Mouse (Mus musculus) ES-E14 (cell line): ENCODE data around the gene Cd70. TPM values are rescaled to one million over a fixed set of nuclear protein-coding genes. Genes with fewer than 3 reads are reported as not detected.

Experiments
- DNase-seq: peaks from one replicate; pipeline ENCODE4 v3.0.0-alpha.2; 2013; ENCODE audit warnings: low read depth, low spot score
- H3K27ac ChIP-seq: 2 replicates; pipeline ENCODE4 v1.5.1; 2012; ENCODE audit warnings: low read depth, mild to moderate bottlenecking, low read length, moderate library complexity, mixed read lengths; ENCODE audit not compliant: poor library complexity, insufficient read depth, severe bottlenecking
- H3K36me3 ChIP-seq: 2 replicates; pipeline ENCODE4 v1.6.1; 2012; ENCODE audit warnings: mild to moderate bottlenecking, low read length, moderate library complexity, mixed read lengths; ENCODE audit not compliant: control insufficient read depth, poor library complexity, insufficient read depth, severe bottlenecking
- H3K4me1 ChIP-seq, 2 experiments: fragments of 150-350 bp in 1 of 2; sonication (generic) in 1 of 2; 2 replicates each; pipeline ENCODE4 v1.6.1; 2012; ENCODE audit warnings: low read length in 2 of 2, mild to moderate bottlenecking in 1 of 2, mixed read lengths in 1 of 2; ENCODE audit not compliant: control insufficient read depth in 2 of 2, insufficient read depth in 2 of 2, poor library complexity in 1 of 2
- H3K4me3 ChIP-seq, 2 experiments: fragments of 150-350 bp in 1 of 2; sonication (generic) in 1 of 2; 2 replicates each; pipeline ENCODE4 v1.5.1; 2012; ENCODE audit warnings: low read length in 2 of 2, low read depth in 1 of 2, mild to moderate bottlenecking in 1 of 2, mixed read lengths in 1 of 2; ENCODE audit not compliant: insufficient read depth in 1 of 2, poor library complexity in 1 of 2, severe bottlenecking in 1 of 2
- H3K9ac ChIP-seq: 2 replicates; pipeline ENCODE4 v1.6.1; 2012; ENCODE audit warnings: low read depth, mild to moderate bottlenecking, low read length, mixed read lengths; ENCODE audit not compliant: poor library complexity, insufficient read depth, severe bottlenecking
- H3K9me3 ChIP-seq: fragments of 150-350 bp; sonication (generic); 2 replicates; pipeline ENCODE4 v1.6.1; 2012; ENCODE audit warnings: low read depth, mild to moderate bottlenecking, low read length; ENCODE audit not compliant: control insufficient read depth, insufficient read depth
- CHD2 ChIP-seq: IDR thresholded peaks from 2 replicates; pipeline ENCODE4 v1.6.1; 2014; ENCODE audit warnings: mild to moderate bottlenecking, low read depth, low read length, inconsistent platforms
- HCFC1 ChIP-seq: IDR thresholded peaks from 2 replicates; pipeline ENCODE4 v1.6.1; 2012; ENCODE audit warnings: low read length, inconsistent platforms, borderline replicate concordance; ENCODE audit not compliant: insufficient read depth
- MAFK ChIP-seq: IDR thresholded peaks from 2 replicates; pipeline ENCODE4 v1.6.1; 2014; ENCODE audit warnings: mild to moderate bottlenecking, low read depth, low read length, inconsistent platforms; ENCODE audit not compliant: insufficient read depth
- ZC3H11A ChIP-seq: IDR thresholded peaks from 2 replicates; pipeline ENCODE4 v1.6.1; 2012; ENCODE audit warnings: low read depth, mild to moderate bottlenecking, inconsistent platforms, low read length, borderline replicate concordance
- ZNF384 ChIP-seq: IDR thresholded peaks from 2 replicates; pipeline ENCODE4 v1.6.1; 2012; ENCODE audit warnings: low read depth, low read length, inconsistent platforms
- in situ Hi-C, 2 experiments: fragments of 600-800 bp; cut with MboI; formaldehyde crosslinking; loops; one replicate each; pipeline ENCODE4 v1.15.1; 2025; ENCODE audit warnings: low sequenced_read_pairs in 2 of 2, inconsistent platforms in 1 of 2; ENCODE audit not compliant: unreplicated experiment in 2 of 2
- total RNA-seq: library from RNA; depleted of rRNA; stranded (reverse); fragments of 300-350 nt; gene quantifications from 2 replicates; pipeline ENCODE4 v1.2.3, GENCODE M21; 2012

The Cd70 gene
- total RNA-seq, 1 experiment, result 1.2 TPM

DNA sequence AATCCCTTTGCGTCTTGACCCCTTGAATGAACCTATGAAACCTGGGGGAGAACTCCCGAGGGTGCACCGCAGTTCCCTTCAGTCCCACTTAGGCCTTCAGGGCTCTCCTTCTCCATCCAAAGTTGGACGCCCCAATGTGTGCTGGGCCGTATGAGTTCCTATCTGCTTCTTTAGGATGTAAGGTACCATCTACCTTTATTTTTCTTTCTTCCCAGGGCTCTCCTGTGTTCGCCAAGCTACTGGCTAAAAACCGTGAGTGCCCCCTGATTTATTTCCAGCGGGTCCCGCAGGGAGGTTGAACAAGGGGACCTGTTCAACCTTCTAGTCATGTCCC, 43.6 kb downstream of the Cd70 start:
- in situ Hi-C loops, result no loop called here
- DNase-seq, result no peak
- Histone ChIP-seq H3K4me1 (peaks cover 0 to 9% of the 10 kb centered on the region in 2 experiments; a peak in 1 of 4 replicates), H3K4me3 (peak overlapping the region; percentile 77 to 86; a peak in 3 of 4 replicates), H3K9me3 (no peaks in the 10 kb centered on the region), H3K36me3 (peaks cover 3% of the 10 kb centered on the region; the same call in 1 of the 2 replicates), H3K27ac (no peak overlapping the region), H3K9ac (no peak overlapping the region)
- TF ChIP-seq ZNF384 (no peak), CHD2 (no peak), HCFC1 (no peak), ZC3H11A (no peak), MAFK (no peak)

DNA sequence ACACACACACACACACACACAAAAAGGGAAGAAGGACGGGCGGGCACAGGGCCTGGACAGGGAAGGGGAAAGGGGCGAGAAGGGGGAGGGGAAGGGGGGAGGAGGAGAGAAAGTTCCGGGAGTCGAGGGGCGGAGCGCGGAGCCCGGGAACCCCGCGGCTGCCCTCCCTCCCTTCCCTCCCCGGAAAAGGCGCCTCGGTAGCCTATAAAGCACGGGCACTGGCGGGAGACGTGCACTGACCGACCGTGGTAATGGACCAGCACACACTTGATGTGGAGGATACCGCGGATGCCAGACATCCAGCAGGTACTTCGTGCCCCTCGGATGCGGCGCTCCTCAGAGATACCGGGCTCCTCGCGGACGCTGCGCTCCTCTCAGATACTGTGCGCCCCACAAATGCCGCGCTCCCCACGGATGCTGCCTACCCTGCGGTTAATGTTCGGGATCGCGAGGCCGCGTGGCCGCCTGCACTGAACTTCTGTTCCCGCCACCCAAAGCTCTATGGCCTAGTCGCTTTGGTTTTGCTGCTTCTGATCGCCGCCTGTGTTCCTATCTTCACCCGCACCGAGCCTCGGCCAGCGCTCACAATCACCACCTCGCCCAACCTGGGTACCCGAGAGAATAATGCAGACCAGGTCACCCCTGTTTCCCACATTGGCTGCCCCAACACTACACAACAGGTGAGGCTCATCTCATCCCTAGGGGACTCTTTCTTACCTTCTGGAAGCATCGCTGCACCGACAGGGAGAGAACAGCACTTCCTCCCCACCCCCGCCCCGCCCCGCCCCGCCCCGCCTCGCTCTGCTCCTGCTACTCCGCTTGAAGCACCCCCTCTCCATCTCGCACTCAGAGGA, 44.2 kb downstream of the Cd70 start, which contains the start of gene Tnfsf9:
Tnfsf9 (plus strand) TSS at position 145 of the 854 bp plus-strand sequence.
- in situ Hi-C loops, result no loop called here
- Histone ChIP-seq H3K36me3 (peaks cover 3% of the 10 kb centered on the region; the same call in 1 of the 2 replicates), H3K9me3 (no peaks in the 10 kb centered on the region), H3K27ac (no peak within 1 kb of the TSS), H3K9ac (peak within 1 kb of the TSS; percentile 81), H3K4me1 (peaks cover 0 to 10% of the 10 kb centered on the region in 2 experiments; a peak in 1 of 4 replicates), H3K4me3 (peak within 1 kb of the TSS; percentile 77 to 86)
- no peak for TF ChIP-seq MAFK
- no peak for TF ChIP-seq CHD2
- no peak for TF ChIP-seq ZC3H11A
- TF ChIP-seq ZNF384, result no peak
- no peak for TF ChIP-seq HCFC1
- no peak for DNase-seq

DNA sequence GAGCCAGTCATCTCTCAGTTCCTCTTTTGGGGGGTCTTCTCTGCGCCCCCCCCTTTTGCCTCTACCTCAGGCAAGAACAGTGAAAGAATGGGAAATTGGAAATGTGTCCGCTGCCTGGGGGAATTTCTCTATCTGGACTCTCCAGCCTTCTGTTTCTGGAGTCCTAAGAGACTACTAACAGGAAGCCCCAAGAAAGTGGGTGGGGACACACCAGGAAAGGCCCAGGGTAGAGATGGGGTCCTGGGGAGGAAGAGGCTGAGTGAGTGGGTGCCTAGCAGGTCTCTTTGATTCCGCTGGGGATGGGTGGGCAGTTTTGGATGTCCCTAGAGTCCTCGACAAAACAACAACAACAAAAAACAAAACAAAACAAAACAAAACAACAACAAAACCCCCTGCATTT, 45.1 kb downstream of the Cd70 start:
- no peak for TF ChIP-seq ZC3H11A
- no peak for TF ChIP-seq CHD2
- no peak for TF ChIP-seq ZNF384
- TF ChIP-seq HCFC1, result no peak
- no peak for TF ChIP-seq MAFK
- no peak for DNase-seq
- in situ Hi-C loops, result no loop called here
- Histone ChIP-seq H3K9me3 (no peaks in the 10 kb centered on the region), H3K4me3 (peak overlapping the region in 1 of 2 experiments; percentile 77; a peak in 1 of 4 replicates), H3K36me3 (peaks cover 3% of the 10 kb centered on the region; the same call in 1 of the 2 replicates), H3K4me1 (peaks cover 2 to 17% of the 10 kb centered on the region in 2 experiments; a peak in 2 of 4 replicates), H3K9ac (no peak overlapping the region), H3K27ac (no peak overlapping the region)

DNA sequence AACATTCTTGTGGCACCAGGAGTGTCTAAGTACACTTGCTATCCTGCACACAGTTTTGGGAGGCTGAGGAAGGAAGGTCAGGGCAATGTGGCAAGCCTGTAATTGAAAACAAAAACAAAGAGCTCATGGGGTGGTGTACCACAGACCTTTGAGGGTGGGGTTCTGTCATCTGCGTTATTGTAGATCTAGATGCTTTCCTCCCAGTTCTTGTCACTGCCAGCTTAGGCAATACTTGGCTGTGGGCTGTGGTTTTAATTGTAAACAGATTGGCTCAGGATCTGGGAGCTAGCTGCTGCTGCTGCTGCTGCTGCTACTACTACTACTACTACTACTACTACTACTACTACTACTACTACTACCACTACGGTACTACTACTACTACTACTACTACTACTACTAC, 47.3 kb downstream of the Cd70 start:
- no peak for TF ChIP-seq ZNF384
- TF ChIP-seq MAFK, result no peak
- TF ChIP-seq CHD2, result no peak
- no peak for TF ChIP-seq ZC3H11A
- TF ChIP-seq HCFC1, result no peak
- Histone ChIP-seq H3K36me3 (peaks cover 3% of the 10 kb centered on the region; the same call in 1 of the 2 replicates), H3K9me3 (no peaks in the 10 kb centered on the region), H3K4me1 (peaks cover 2 to 17% of the 10 kb centered on the region in 2 experiments; a peak in 2 of 4 replicates), H3K4me3 (no peak overlapping the region), H3K27ac (no peak overlapping the region), H3K9ac (no peak overlapping the region)
- in situ Hi-C loops, result no loop called here
- DNase-seq, result no peak
